Mouse (Mus musculus) liver, embryonic 11.5 days (tissue): ENCODE measurements around the gene Pgd. TPM values are rescaled to one million over a fixed set of nuclear protein-coding genes. Genes with fewer than 3 reads are reported as not detected.
A peak's percentile ranks its signal among the peaks of the same experiment; 100 is the strongest.
"Not testable (repeated sequence)": the region's sequence is repeated elsewhere in the genome, so short reads cannot be mapped to it uniquely, and the experiment has no call there.

Source experiments
- ATAC-seq: fragments of 200-750 bp; cut with Nextera tagmentation; replicated peaks from 2 replicates; pipeline ENCODE4 v1.8.0; 2017; ENCODE audit warnings: moderate number of reproducible peaks, mild to moderate bottlenecking, moderate TSS enrichment, moderate library complexity; ENCODE audit not compliant: low FRiP score
- DNase-seq: peaks from one replicate; pipeline ENCODE4 v3.0.0-alpha.2; 2017; ENCODE audit warnings: low spot score
- H3K27ac ChIP-seq: fragments of 300-500 bp; sonication (generic); 2 replicates; pipeline ENCODE4 v1.5.1; 2014; ENCODE audit warnings: mild to moderate bottlenecking, low read depth, low read length, control low read depth
- H3K27me3 ChIP-seq: fragments of 300-500 bp; sonication (generic); replicated peaks from 2 replicates; pipeline ENCODE4 v1.6.1; 2014; ENCODE audit warnings: low read length, mixed read lengths; ENCODE audit not compliant: control insufficient read depth, insufficient read depth
- H3K36me3 ChIP-seq: fragments of 300-500 bp; sonication (generic); 2 replicates; pipeline ENCODE4 v1.6.1; 2014; ENCODE audit warnings: mild to moderate bottlenecking, low read length, moderate library complexity, mixed read lengths; ENCODE audit not compliant: control insufficient read depth, insufficient read depth
- H3K4me1 ChIP-seq: fragments of 300-500 bp; sonication (generic); replicated peaks from 2 replicates; pipeline ENCODE4 v1.6.1; 2014; ENCODE audit warnings: low read length, mixed read lengths; ENCODE audit not compliant: control insufficient read depth, insufficient read depth
- H3K4me2 ChIP-seq: fragments of 300-500 bp; sonication (generic); 2 replicates; pipeline ENCODE4 v1.6.1; 2014; ENCODE audit warnings: mild to moderate bottlenecking, control low read depth, moderate library complexity
- H3K4me3 ChIP-seq: fragments of 300-500 bp; sonication (generic); 2 replicates; pipeline ENCODE4 v1.5.1; 2014; ENCODE audit warnings: low read depth, low read length, control low read depth
- H3K9ac ChIP-seq: fragments of 300-500 bp; sonication (generic); 2 replicates; pipeline ENCODE4 v1.6.1; 2014; ENCODE audit warnings: low read depth, low read length, control low read depth
- H3K9me3 ChIP-seq: fragments of 300-500 bp; sonication (generic); 2 replicates; pipeline ENCODE4 v1.6.1; 2016; ENCODE audit warnings: low read length, inconsistent platforms, mixed read lengths; ENCODE audit not compliant: control insufficient read depth
- WGBS: fragments of 180-500 bp; shearing (Covaris S2); extraction: QIAGEN DNeasy Blood & Tissue Kit; methylation state at CpG from one replicate; pipeline ENCODE4 v1.1.7; 2014; 5-methylcytosine and 5-hydroxymethylcytosine counted together
- polyA plus RNA-seq: library from polyadenylated mRNA; unstranded; fragments of >200 nt; fragmentation: Nextera tagmentation; extraction: Ambion mirVana; gene quantifications from 2 replicates; pipeline ENCODE4 v1.2.1, GENCODE M21; 2014

Pgd gene
- polyA plus RNA-seq, 1 experiment from 2014 or later: 57.3 TPM

DNA sequence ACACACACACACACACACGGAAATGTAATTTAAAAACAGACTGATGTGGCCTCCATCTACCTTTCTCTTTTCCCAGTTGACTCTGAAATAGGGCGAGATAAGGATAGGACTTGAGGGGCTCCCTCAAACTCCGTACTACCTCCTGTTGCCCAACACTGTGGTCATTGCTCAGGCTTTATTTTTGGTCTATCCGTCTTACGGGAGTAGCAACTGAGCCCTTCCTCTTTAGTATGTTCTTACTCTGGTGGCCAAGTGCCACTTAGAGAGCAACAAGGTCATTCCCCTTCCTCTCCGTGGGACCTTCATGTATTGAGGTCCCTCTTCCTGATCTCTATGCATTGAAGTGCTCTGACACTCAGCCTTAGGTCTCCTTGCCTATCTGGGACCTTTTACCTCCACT is 7.1 kb upstream of the Pgd start:
- Histone ChIP-seq H3K27me3 (no peaks in the 10 kb centered on the region), H3K9me3 (no peaks in the 10 kb centered on the region), H3K4me1 (peaks cover 5% of the 10 kb centered on the region), H3K4me3 (no peak overlapping the region), H3K36me3 (no peaks in the 10 kb centered on the region), H3K9ac (no peak overlapping the region), H3K27ac (no peak overlapping the region), H3K4me2 (no peak overlapping the region)
- 66% methylated on average over 6 of the region's 6 CpGs for WGBS
- ATAC-seq: no peak
- no peak for DNase-seq

GRCm38 (mm10) chr4:149172666-149173065 is 6.1 kb upstream of the Pgd start:
- Histone ChIP-seq H3K27me3 (no peaks in the 10 kb centered on the region), H3K4me2 (no peak overlapping the region), H3K36me3 (no peaks in the 10 kb centered on the region), H3K4me3 (no peak overlapping the region), H3K27ac (no peak overlapping the region), H3K4me1 (peaks cover 5% of the 10 kb centered on the region), H3K9me3 (no peaks in the 10 kb centered on the region), H3K9ac (no peak overlapping the region)
- no peak for ATAC-seq
- 81% methylated on average over 2 of the region's 2 CpGs for WGBS
- no peak for DNase-seq

GRCm38 (mm10) chr4:149172083-149172482 is 5.5 kb upstream of the Pgd start:
- no peak for ATAC-seq

GRCm38 (mm10) chr4:149171581-149171981 is 5.0 kb upstream of the Pgd start:
- Histone ChIP-seq H3K4me3 (no peak overlapping the region), H3K9me3 (no peaks in the 10 kb centered on the region), H3K27me3 (no peaks in the 10 kb centered on the region), H3K36me3 (no peaks in the 10 kb centered on the region), H3K27ac (no peak overlapping the region), H3K9ac (no peak overlapping the region), H3K4me2 (no peak overlapping the region), H3K4me1 (peaks cover 5% of the 10 kb centered on the region)
- no peak for ATAC-seq
- 62% methylated on average over 5 of the region's 5 CpGs for WGBS
- no peak for DNase-seq

More at GRCm38 (mm10) chr4:149172083-149172482, 5.5 kb upstream of the Pgd start:
- Histone ChIP-seq H3K27me3 (no peaks in the 10 kb centered on the region), H3K4me3 (no peak overlapping the region), H3K9ac (no peak overlapping the region), H3K9me3 (no peaks in the 10 kb centered on the region), H3K4me2 (no peak overlapping the region), H3K27ac (no peak overlapping the region), H3K36me3 (no peaks in the 10 kb centered on the region), H3K4me1 (peaks cover 5% of the 10 kb centered on the region)
- DNase-seq: no peak
- 85% methylated on average over 5 of the region's 5 CpGs for WGBS

GRCm38 (mm10) chr4:149170394-149170931 is 3.9 kb upstream of the Pgd start:
- DNase-seq (no peak), ATAC-seq (no peak)
- H3K4me1 ChIP-seq: peaks cover 7% of the 10 kb centered on the region
- no peak overlapping the region for H3K4me3 ChIP-seq
- WGBS: 58% methylated on average over 7 of the region's 7 CpGs
- no peaks in the 10 kb centered on the region for H3K36me3 ChIP-seq
- H3K27me3 ChIP-seq: no peaks in the 10 kb centered on the region
- H3K4me2 ChIP-seq: no peak overlapping the region
- H3K9me3 ChIP-seq: no peaks in the 10 kb centered on the region
- H3K9ac ChIP-seq: no peak overlapping the region
- H3K27ac ChIP-seq: no peak overlapping the region

GRCm38 (mm10) chr4:149169926-149170325 is 3.4 kb upstream of the Pgd start:
- H3K27ac ChIP-seq, H3K36me3 ChIP-seq, H3K9ac ChIP-seq, ATAC-seq, H3K4me3 ChIP-seq, H3K27me3 ChIP-seq, H3K4me2 ChIP-seq, H3K9me3 ChIP-seq, DNase-seq: not testable (repeated sequence)
- peaks cover 11% of the 10 kb centered on the region for H3K4me1 ChIP-seq
- WGBS: 79% methylated on average over 7 of the region's 8 CpGs

GRCm38 (mm10) chr4:149168016-149168415 is 1.4 kb upstream of the Pgd start:
- Histone ChIP-seq H3K4me2 (peak overlapping the region; percentile 79), H3K9ac (no peak overlapping the region), H3K27me3 (no peaks in the 10 kb centered on the region), H3K36me3 (no peaks in the 10 kb centered on the region; the same call in 1 of the 2 replicates), H3K4me3 (peak overlapping the region; percentile 86), H3K27ac (no peak overlapping the region), H3K4me1 (peaks cover 11% of the 10 kb centered on the region), H3K9me3 (no peaks in the 10 kb centered on the region)
- no peak for ATAC-seq
- WGBS: 27% methylated on average over 2 of the region's 2 CpGs
- no peak for DNase-seq

- Histone ChIP-seq H3K4me2 (peak overlapping the region; percentile 79), H3K9ac (peak overlapping the region; percentile 73), H3K4me3 (peak overlapping the region; percentile 86), H3K4me1 (peaks cover 9% of the 10 kb centered on the region), H3K27me3 (no peaks in the 10 kb centered on the region), H3K36me3 (peaks cover 2% of the 10 kb centered on the region; the same call in 1 of the 2 replicates), H3K27ac (peak overlapping the region; percentile 70), H3K9me3 (no peaks in the 10 kb centered on the region)
- 2% methylated on average over 27 of the region's 27 CpGs for WGBS
- DNase-seq (peak; percentile 72), ATAC-seq (peak; percentile 40)
Observed at GRCm38 (mm10) chr4:149166957-149167611, 513 bp upstream of the Pgd start.

GRCm38 (mm10) chr4:149164150-149164549 is 2.4 kb downstream of the Pgd start:
- no peak overlapping the region for H3K27ac ChIP-seq
- H3K4me1 ChIP-seq: peaks cover 6% of the 10 kb centered on the region
- no peak overlapping the region for H3K9ac ChIP-seq
- DNase-seq (no peak), ATAC-seq (no peak)
- no peak overlapping the region for H3K4me3 ChIP-seq
- H3K4me2 ChIP-seq: no peak overlapping the region
- H3K36me3 ChIP-seq: peaks cover 16% of the 10 kb centered on the region; the same call in 1 of the 2 replicates
- H3K27me3 ChIP-seq: no peaks in the 10 kb centered on the region
- no peaks in the 10 kb centered on the region for H3K9me3 ChIP-seq
- 73% methylated on average over 5 of the region's 5 CpGs for WGBS
